Mouse (Mus musculus): ENCODE data around the gene Tvp23a. TPM values are rescaled to one million over a fixed set of nuclear protein-coding genes. Genes with fewer than 3 reads are reported as not detected.
A peak's percentile ranks its signal among the peaks of the same experiment; 100 is the strongest.

The Tvp23a gene
- total and polyA plus RNA-seq, 3 experiments, result 0.21 to 0.98 (median 0.50) TPM

DNA sequence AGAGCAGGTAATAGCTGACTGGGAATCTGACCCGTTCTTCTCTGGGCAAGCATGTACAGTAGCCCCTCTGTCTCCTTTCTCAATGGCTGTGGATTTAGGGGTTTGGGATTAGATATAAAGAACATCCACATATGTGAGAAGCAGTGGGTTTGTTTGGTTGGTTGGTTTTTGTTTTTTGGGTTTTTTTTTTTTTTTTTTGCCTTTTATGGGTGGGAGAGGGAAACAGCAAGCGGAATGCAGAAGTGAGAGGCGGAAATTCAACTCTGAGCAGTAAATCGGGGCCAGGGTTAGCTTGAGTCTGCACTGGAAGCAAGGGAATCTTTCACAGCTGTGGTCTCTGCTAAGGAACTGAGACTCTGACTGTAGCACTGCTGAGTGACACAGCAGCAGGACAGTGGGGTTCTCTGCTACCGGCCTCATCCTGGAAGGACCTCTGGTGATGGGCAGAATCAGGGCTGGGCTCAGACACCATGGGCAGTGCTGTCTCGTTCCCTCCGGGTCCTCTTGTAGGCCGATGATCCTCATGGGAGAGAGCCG, 29.4 kb downstream of the Tvp23a start:
- peak in 1 of 2 experiments; percentile 36 for DNase-seq
- Histone ChIP-seq H3K4me3 (no peak overlapping the region), H3K9ac (ENCODE audit: low read depth, low read length) (no peak overlapping the region), H3K36me3 (ENCODE audit: control insufficient read depth, insufficient read depth, low read length) (no peaks in the 10 kb centered on the region), H3K79me2 (replicated peaks; ENCODE audit: control insufficient read depth, insufficient read depth, low read length) (no peaks in the 10 kb centered on the region), H3K4me1 (ENCODE audit: control insufficient read depth, insufficient read depth, low read length) (no peaks in the 10 kb centered on the region), H3K27ac (no peak overlapping the region), H3K27me3 (ENCODE audit: control insufficient read depth, insufficient read depth, low read length) (no peaks in the 10 kb centered on the region)
- WGBS, result 88% methylated on average over 9 of the region's 9 CpGs
- intact Hi-C loops (cut with DNase I), result loop anchor here (2.0 kb wide), 1 partner anchor 103 kb away; no protein-coding TSS in a partner anchor
- no peak for TF ChIP-seq CTCF (IDR thresholded peaks at IDR 0.05)
- TF ChIP-seq POLR2A (IDR thresholded peaks at IDR 0.05; ENCODE audit: insufficient read depth, low read depth, low read length), result no peak
- TF ChIP-seq EP300 (IDR thresholded peaks at IDR 0.05; ENCODE audit: insufficient read depth, low read depth, low read length), result no peak

DNA sequence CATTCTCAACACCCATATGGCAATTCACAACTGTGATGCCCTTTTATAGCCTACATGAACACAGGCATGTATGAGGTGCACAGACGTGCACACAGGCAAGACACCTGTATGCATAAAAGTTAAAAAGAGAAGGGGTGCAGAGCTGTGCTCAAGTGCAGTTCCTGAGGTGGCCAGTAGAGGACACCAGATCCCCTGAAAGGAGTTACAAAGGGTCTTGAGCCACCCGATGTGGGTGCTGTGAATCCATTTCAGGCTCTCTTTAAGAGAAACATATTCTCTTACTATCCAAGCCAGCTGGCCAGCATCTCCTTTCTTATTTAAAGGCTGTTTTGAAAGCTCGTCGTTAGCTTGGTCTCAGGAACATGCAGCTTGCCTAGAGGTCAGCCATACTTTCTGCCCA, 30.3 kb downstream of the Tvp23a start:
- H3K27me3 ChIP-seq (ENCODE audit: control insufficient read depth, insufficient read depth, low read length), result no peaks in the 10 kb centered on the region
- H3K27ac ChIP-seq, result no peak overlapping the region
- H3K4me1 ChIP-seq (ENCODE audit: control insufficient read depth, insufficient read depth, low read length), result no peaks in the 10 kb centered on the region
- H3K4me3 ChIP-seq, result no peak overlapping the region
- H3K36me3 ChIP-seq (ENCODE audit: control insufficient read depth, insufficient read depth, low read length), result no peaks in the 10 kb centered on the region
- intact Hi-C loops (cut with DNase I), result loop anchor here (2.0 kb wide), 1 partner anchor 104 kb away; no protein-coding TSS in a partner anchor
- no peak overlapping the region for H3K9ac ChIP-seq (ENCODE audit: low read depth, low read length)
- TF ChIP-seq EP300 (IDR thresholded peaks at IDR 0.05; ENCODE audit: insufficient read depth, low read depth, low read length), result no peak
- TF ChIP-seq POLR2A (IDR thresholded peaks at IDR 0.05; ENCODE audit: insufficient read depth, low read depth, low read length), result no peak
- TF ChIP-seq CTCF (IDR thresholded peaks at IDR 0.05), result peak; percentile 75
- WGBS, result 91% methylated on average over 4 of the region's 4 CpGs
- no peak for DNase-seq
- H3K79me2 ChIP-seq (replicated peaks; ENCODE audit: control insufficient read depth, insufficient read depth, low read length), result no peaks in the 10 kb centered on the region

DNA sequence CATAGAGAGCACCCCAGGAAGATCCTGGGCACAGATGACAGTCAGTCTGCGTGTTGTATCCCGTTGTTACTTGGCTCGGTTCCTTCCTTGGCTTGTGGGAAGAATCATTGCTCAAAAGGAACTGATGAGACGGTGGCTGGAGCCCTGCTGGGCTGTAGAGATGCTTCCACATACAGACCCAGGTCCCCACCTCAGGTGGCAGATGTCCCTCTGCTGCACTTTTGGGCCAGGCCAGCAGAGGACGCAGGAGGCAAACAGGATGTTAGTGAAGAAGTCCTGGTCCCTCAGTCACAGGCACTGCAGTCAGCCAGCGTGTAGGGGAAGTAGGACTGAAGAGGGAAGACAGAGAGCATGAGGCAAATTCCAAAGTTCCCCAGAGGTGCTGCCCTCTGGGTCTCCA, 31.2 kb downstream of the Tvp23a start:
- H3K79me2 ChIP-seq (replicated peaks; ENCODE audit: control insufficient read depth, insufficient read depth, low read length), result no peaks in the 10 kb centered on the region
- TF ChIP-seq CTCF (IDR thresholded peaks at IDR 0.05) (peak; percentile 50), POLR2A (IDR thresholded peaks at IDR 0.05; ENCODE audit: insufficient read depth, low read depth, low read length) (no peak)
- no peak overlapping the region for H3K4me3 ChIP-seq
- intact Hi-C loops (cut with DNase I), result loop anchor here (2.0 kb wide), 1 partner anchor 105 kb away; no protein-coding TSS in a partner anchor
- 77% methylated on average over 6 of the region's 6 CpGs for WGBS
- H3K27ac ChIP-seq, result no peak overlapping the region
- H3K36me3 ChIP-seq (ENCODE audit: control insufficient read depth, insufficient read depth, low read length), result no peaks in the 10 kb centered on the region
- no peak overlapping the region for H3K9ac ChIP-seq (ENCODE audit: low read depth, low read length)
- H3K4me1 ChIP-seq (ENCODE audit: control insufficient read depth, insufficient read depth, low read length), result no peaks in the 10 kb centered on the region
- DNase-seq, result peak; percentile 55 to 59
- no peaks in the 10 kb centered on the region for H3K27me3 ChIP-seq (ENCODE audit: control insufficient read depth, insufficient read depth, low read length)

DNA sequence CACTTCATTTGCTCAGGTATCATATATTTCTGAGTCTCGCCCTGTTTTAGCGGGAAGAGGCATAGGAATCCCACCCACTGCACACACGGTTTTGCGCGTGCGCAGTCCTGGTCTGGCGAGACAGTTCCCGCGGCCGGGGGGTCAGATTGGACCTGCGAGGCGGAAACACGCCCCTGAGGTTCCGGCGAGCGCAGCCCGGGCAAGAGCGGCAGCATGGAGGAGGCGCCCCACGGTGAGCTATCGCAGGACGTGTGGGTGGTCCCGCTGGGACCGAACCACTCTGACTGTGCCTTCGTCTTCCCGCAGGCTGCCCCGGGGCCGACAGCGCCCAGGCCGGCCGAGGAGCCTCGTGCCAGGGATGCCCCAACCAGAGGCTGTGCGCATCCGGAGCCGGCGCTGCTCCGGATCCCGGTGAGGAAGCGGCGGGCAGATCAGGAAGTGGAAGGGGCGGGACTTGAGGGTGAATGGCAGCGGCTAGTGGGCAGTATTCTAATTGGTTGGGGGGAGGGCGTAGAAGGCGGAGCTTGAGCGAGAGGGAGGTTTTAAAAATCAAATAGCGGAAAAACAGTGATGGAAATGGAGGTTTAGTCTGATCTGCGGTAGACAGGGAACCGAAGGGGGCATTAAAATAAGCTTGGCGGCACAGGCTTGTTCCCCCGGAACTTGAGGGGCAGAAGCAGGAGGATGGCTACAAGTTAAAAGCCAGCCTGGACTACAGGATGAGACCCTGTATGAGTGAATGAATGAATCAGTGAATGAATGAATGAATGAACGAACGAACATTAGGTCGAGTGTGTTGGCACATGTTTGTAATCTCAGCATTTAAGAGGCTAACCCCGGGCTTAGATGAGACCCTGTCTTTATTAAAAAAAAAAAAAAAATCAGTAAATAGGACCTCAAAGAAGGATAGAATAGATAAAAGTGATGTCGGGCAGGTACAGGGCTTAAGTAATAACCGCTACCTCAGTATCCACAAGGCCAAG, 35.1 kb downstream of the Tvp23a start, which contains the start of gene Nubp1:
TSS of gene Nubp1 (plus strand) at position 185 of the 983 bp plus-strand sequence.
- Histone ChIP-seq H3K79me2 (replicated peaks; ENCODE audit: control insufficient read depth, insufficient read depth, low read length) (no peaks in the 10 kb centered on the region), H3K9ac (ENCODE audit: low read depth, low read length) (peak within 1 kb of the TSS; percentile 84), H3K4me1 (ENCODE audit: control insufficient read depth, insufficient read depth, low read length) (no peaks in the 10 kb centered on the region), H3K27ac (peak within 1 kb of the TSS; percentile 94), H3K36me3 (ENCODE audit: control insufficient read depth, insufficient read depth, low read length) (no peaks in the 10 kb centered on the region), H3K27me3 (ENCODE audit: control insufficient read depth, insufficient read depth, low read length) (no peaks in the 10 kb centered on the region), H3K4me3 (peak within 1 kb of the TSS; percentile 83)
- WGBS, result 2% methylated on average over 56 of the region's 56 CpGs
- intact Hi-C loops (cut with DNase I), result loop anchor here (5.0 kb wide), 1 partner anchor 130 kb away; the partner anchor contains the start of gene Dexi
- no peak for TF ChIP-seq EP300 (IDR thresholded peaks at IDR 0.05; ENCODE audit: insufficient read depth, low read depth, low read length)
- TF ChIP-seq CTCF (IDR thresholded peaks at IDR 0.05), result 0 out of 2 replicates have a peak, but pooled peaks have one; percentile 12
- peak; percentile 72 for TF ChIP-seq POLR2A (IDR thresholded peaks at IDR 0.05; ENCODE audit: insufficient read depth, low read depth, low read length)
- peak; percentile 93 to 97 for DNase-seq

DNA sequence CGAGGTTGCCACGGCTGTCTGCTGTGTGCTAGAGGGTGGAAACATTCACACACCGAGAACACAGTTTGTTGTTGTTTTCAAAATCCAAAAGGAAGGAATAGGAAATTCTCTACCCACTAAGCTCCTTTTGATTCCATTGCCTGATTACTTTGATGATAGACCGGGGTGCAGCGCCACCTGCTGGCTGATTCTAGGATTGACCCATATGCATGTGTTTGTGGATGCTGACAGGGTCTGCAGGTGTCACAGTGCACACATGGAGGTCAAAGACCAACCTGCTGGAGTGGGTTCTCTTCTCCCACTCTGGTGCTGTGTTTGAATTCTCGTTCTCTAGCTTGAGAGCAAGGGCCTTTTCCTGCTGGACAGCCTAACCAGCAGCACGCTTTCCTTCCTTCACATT, 48.0 kb downstream of the Tvp23a start:
- H3K79me2 ChIP-seq (replicated peaks; ENCODE audit: control insufficient read depth, insufficient read depth, low read length), result no peaks in the 10 kb centered on the region
- H3K4me1 ChIP-seq (ENCODE audit: control insufficient read depth, insufficient read depth, low read length), result no peaks in the 10 kb centered on the region
- no peaks in the 10 kb centered on the region for H3K36me3 ChIP-seq (ENCODE audit: control insufficient read depth, insufficient read depth, low read length)
- no peak overlapping the region for H3K4me3 ChIP-seq
- DNase-seq, result peak; percentile 71 to 88
- no peak overlapping the region for H3K27ac ChIP-seq
- TF ChIP-seq CTCF (IDR thresholded peaks at IDR 0.05) (peak; percentile 94), EP300 (IDR thresholded peaks at IDR 0.05; ENCODE audit: insufficient read depth, low read depth, low read length) (peak; percentile 87; the same call in 1 of the 2 replicates), POLR2A (IDR thresholded peaks at IDR 0.05; ENCODE audit: insufficient read depth, low read depth, low read length) (no peak)
- no peak overlapping the region for H3K9ac ChIP-seq (ENCODE audit: low read depth, low read length)
- H3K27me3 ChIP-seq (ENCODE audit: control insufficient read depth, insufficient read depth, low read length), result no peaks in the 10 kb centered on the region
- WGBS, result 24% methylated on average over 7 of the region's 7 CpGs
- intact Hi-C loops (cut with DNase I), result loop anchor here (5.0 to 10.0 kb wide), 2 partner anchors 123 to 314 kb away; no protein-coding TSS in a partner anchor
